Mouse (Mus musculus) intestine, embryonic 16.5 days (tissue): Measurements from ENCODE around the gene Mertk. TPM values are rescaled to one million over a fixed set of nuclear protein-coding genes. Genes with fewer than 3 reads are reported as not detected.

Experiments
- ATAC-seq: fragments of 200-750 bp; cut with Nextera tagmentation; 2 replicates; pipeline ENCODE4 v1.8.0; 2017; ENCODE audit warnings: moderate TSS enrichment, moderate library complexity
- H3K27ac ChIP-seq: fragments of 300-500 bp; sonication (generic); 2 replicates; pipeline ENCODE4 v1.5.1; 2014; ENCODE audit warnings: mild to moderate bottlenecking, low read length
- H3K27me3 ChIP-seq: fragments of 300-500 bp; sonication (generic); replicated peaks from 2 replicates; pipeline ENCODE4 v1.6.1; 2014; ENCODE audit warnings: low read length, control low read depth, mixed read lengths; ENCODE audit not compliant: control insufficient read depth, insufficient read depth
- H3K36me3 ChIP-seq: fragments of 300-500 bp; sonication (generic); 2 replicates; pipeline ENCODE4 v1.6.1; 2014; ENCODE audit warnings: low read length, control low read depth; ENCODE audit not compliant: control insufficient read depth, insufficient read depth
- H3K4me1 ChIP-seq: fragments of 300-500 bp; sonication (generic); 2 replicates; pipeline ENCODE4 v1.6.1; 2014; ENCODE audit warnings: low read length, control low read depth, mixed read lengths; ENCODE audit not compliant: control insufficient read depth, insufficient read depth
- H3K4me2 ChIP-seq: fragments of 300-500 bp; sonication (generic); 2 replicates; pipeline ENCODE4 v1.6.1; 2014; ENCODE audit warnings: low read depth, low read length, control low read depth
- H3K4me3 ChIP-seq: fragments of 300-500 bp; sonication (generic); 2 replicates; pipeline ENCODE4 v1.5.1; 2014; ENCODE audit warnings: mild to moderate bottlenecking, low read length
- H3K9ac ChIP-seq: fragments of 300-500 bp; sonication (generic); 2 replicates; pipeline ENCODE4 v1.6.1; 2014; ENCODE audit warnings: low read depth, low read length
- H3K9me3 ChIP-seq: fragments of 300-500 bp; sonication (generic); 2 replicates; pipeline ENCODE4 v1.6.1; 2016; ENCODE audit warnings: low read length, control low read depth; ENCODE audit not compliant: control insufficient read depth
- WGBS: fragments of 180-500 bp; shearing (Covaris S2); extraction: QIAGEN DNeasy Blood & Tissue Kit; methylation state at CpG from one replicate; pipeline ENCODE4 v1.1.7; 2014; 5-methylcytosine and 5-hydroxymethylcytosine counted together
- polyA plus RNA-seq: library from polyadenylated mRNA; unstranded; fragments of >200 nt; fragmentation: Nextera tagmentation; extraction: Ambion mirVana; gene quantifications from 2 replicates; pipeline ENCODE4 v1.2.1, GENCODE M21; 2015

Gene Mertk
- polyA plus RNA-seq, 1 experiment from 2014 or later, result 13.5 TPM

DNA sequence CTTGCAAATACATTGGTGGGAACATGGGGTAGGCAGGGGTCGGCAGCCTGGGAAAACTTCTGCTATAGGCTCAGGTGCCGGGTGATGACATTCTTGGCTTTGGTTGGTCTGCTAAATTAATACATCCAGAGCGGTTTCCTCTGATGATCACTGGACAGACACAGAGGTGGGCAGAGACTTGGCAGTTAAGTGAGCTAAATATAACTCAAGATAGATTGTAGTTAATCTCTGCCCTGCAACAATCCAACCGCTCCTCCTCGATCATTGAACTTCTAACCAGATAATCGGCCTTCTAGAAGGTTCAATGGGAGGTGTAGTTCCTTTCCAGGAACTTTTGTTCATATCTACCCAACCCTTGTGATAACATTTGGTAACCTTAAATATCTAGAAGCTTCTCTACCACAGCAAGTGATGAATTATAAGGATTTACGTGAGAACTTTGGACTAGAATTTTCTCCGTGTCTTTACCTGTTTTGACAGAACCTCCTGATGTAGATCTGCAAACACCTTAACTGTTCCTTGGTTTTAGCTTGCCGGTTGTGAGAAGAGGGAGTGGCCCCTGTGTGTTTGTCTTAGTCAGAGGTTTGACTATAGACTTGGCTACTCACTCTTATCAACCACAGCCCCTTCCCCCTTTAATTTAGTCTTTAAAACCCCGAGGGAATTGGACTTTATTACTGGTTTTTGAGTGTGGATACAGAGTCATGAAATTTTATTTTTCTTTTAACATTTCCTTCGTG lies 92.3 kb downstream of the Mertk start:
- WGBS, result 68% methylated on average over 11 of the region's 11 CpGs
- H3K4me3 ChIP-seq, result no peak overlapping the region
- H3K9ac ChIP-seq, result no peak overlapping the region
- peaks cover 9% of the 10 kb centered on the region; the same call in 1 of the 2 replicates for H3K36me3 ChIP-seq
- ATAC-seq, result peak; percentile 64
- no peaks in the 10 kb centered on the region for H3K4me1 ChIP-seq
- H3K9me3 ChIP-seq, result no peaks in the 10 kb centered on the region
- H3K27ac ChIP-seq, result peak overlapping the region; percentile 73
- no peaks in the 10 kb centered on the region for H3K27me3 ChIP-seq
- H3K4me2 ChIP-seq, result no peak overlapping the region

DNA sequence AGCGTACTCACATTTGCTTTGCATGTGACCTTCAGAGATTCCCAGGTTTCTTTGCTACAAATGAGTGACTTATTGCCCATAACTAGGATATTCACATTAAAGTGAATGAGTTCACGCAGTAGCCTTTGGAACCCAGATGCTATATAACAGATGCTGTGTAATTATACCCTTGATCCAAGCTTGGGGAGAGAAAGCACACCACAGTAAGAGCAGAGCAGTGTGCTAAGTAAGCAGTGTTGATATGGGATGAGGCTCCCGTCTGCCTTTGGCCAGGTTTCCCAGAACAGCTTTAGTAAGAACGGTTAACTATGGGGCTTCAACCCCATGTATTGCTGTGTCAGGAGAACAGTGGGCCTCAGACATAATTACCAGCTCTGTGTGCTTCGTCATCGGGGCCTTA lies 95.2 kb downstream of the Mertk start:
- Histone ChIP-seq H3K9ac (no peak overlapping the region), H3K27me3 (no peaks in the 10 kb centered on the region), H3K9me3 (no peaks in the 10 kb centered on the region), H3K36me3 (peaks cover 9% of the 10 kb centered on the region), H3K4me1 (no peaks in the 10 kb centered on the region), H3K27ac (no peak overlapping the region), H3K4me2 (no peak overlapping the region), H3K4me3 (no peak overlapping the region)
- WGBS, result 81% methylated on average over 6 of the region's 6 CpGs
- peak; percentile 76 for ATAC-seq

- H3K36me3 ChIP-seq, result peaks cover 24% of the 10 kb centered on the region
- H3K4me2 ChIP-seq, result no peak overlapping the region
- H3K4me3 ChIP-seq, result no peak overlapping the region
- ATAC-seq, result no peak
- H3K27me3 ChIP-seq, result no peaks in the 10 kb centered on the region
- 72% methylated on average over 6 of the region's 6 CpGs for WGBS
- no peaks in the 10 kb centered on the region for H3K4me1 ChIP-seq
- H3K9ac ChIP-seq, result no peak overlapping the region
- H3K9me3 ChIP-seq, result no peaks in the 10 kb centered on the region
- no peak overlapping the region for H3K27ac ChIP-seq
Measured at GRCm38 (mm10) chr2:128796463-128796862, 97.7 kb downstream of the Mertk start.

DNA sequence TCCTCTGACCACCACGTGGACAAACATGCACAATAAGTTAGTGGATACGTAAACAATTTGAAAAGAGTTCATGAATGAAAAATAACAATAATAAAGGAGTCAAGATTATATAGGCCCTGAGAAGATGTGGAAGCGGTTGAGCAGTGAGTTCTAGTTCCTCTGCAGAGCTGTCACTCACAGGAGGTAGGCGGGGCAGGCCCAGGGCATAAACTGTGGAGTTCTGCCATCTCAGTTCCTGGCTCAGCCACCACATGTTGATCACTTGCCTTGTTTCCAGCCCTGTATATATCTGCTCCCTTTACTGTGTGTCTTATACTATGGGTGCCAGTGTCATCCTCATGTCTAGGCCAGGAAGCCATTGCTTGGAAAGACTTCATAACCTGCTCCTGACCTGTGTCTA lies 104.7 kb downstream of the Mertk start:
- no peak for ATAC-seq
- WGBS, result 91% methylated on average over 4 of the region's 4 CpGs

DNA sequence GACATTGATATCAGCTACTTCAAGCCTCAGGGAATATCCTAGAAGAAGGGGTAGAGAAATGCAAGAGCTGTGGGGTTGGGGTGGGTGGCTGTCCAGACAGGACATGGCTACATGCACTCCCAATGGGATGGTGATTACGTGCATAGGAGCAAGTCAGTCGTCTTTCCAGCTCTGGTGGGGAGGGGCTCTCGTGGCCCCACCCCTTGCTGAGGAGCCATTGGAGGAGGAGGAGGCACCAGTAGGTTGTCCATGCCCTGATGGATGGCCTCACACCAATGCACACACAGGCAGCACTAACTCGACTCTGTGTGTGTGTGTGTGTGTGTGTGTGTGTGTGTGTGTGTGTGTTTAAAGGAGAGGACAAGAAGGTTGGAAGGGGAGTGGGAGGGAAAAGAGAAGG lies 106.6 kb downstream of the Mertk start:
- ATAC-seq, result no peak
- peaks cover 8% of the 10 kb centered on the region for H3K36me3 ChIP-seq
- H3K9me3 ChIP-seq, result no peaks in the 10 kb centered on the region
- H3K4me2 ChIP-seq, result no peak overlapping the region
- H3K27ac ChIP-seq, result no peak overlapping the region
- H3K9ac ChIP-seq, result no peak overlapping the region
- H3K4me1 ChIP-seq, result no peaks in the 10 kb centered on the region
- no peaks in the 10 kb centered on the region for H3K27me3 ChIP-seq
- WGBS, result 66% methylated on average over 4 of the region's 4 CpGs
- H3K4me3 ChIP-seq, result no peak overlapping the region

More for the DNA sequence above, 104.7 kb downstream of the Mertk start:
- H3K4me3 ChIP-seq, result no peak overlapping the region
- H3K36me3 ChIP-seq, result peaks cover 16% of the 10 kb centered on the region
- H3K27me3 ChIP-seq, result no peaks in the 10 kb centered on the region
- H3K4me2 ChIP-seq, result no peak overlapping the region
- no peak overlapping the region for H3K9ac ChIP-seq
- no peaks in the 10 kb centered on the region for H3K4me1 ChIP-seq
- H3K9me3 ChIP-seq, result no peaks in the 10 kb centered on the region
- H3K27ac ChIP-seq, result no peak overlapping the region

GRCm38 (mm10) chr2:128806561-128806960 lies 107.8 kb downstream of the Mertk start:
- Histone ChIP-seq H3K27me3 (no peaks in the 10 kb centered on the region), H3K4me2 (no peak overlapping the region), H3K4me1 (no peaks in the 10 kb centered on the region), H3K9me3 (no peaks in the 10 kb centered on the region), H3K9ac (no peak overlapping the region), H3K4me3 (no peak overlapping the region), H3K27ac (no peak overlapping the region), H3K36me3 (peaks cover under 1% of the 10 kb centered on the region; the same call in 1 of the 2 replicates)
- WGBS, result 62% methylated on average over 8 of the region's 8 CpGs
- ATAC-seq, result no peak; the same call in 1 of the 2 replicates

- no peak for ATAC-seq
- Histone ChIP-seq H3K4me1 (peaks cover 3% of the 10 kb centered on the region; the same call in 1 of the 2 replicates), H3K9me3 (no peaks in the 10 kb centered on the region), H3K27me3 (no peaks in the 10 kb centered on the region), H3K9ac (no peak overlapping the region), H3K4me2 (no peak overlapping the region), H3K4me3 (no peak overlapping the region), H3K27ac (no peak overlapping the region), H3K36me3 (no peaks in the 10 kb centered on the region)
- WGBS, result 26% methylated on average over 2 of the region's 2 CpGs
Measured at GRCm38 (mm10) chr2:128812761-128813160, 114.0 kb downstream of the Mertk start.

GRCm38 (mm10) chr2:128816311-128816710 lies 117.6 kb downstream of the Mertk start:
- H3K9me3 ChIP-seq, result no peaks in the 10 kb centered on the region
- no peak overlapping the region for H3K9ac ChIP-seq
- H3K4me3 ChIP-seq, result no peak overlapping the region
- no peaks in the 10 kb centered on the region for H3K36me3 ChIP-seq
- H3K4me1 ChIP-seq, result peaks cover 18% of the 10 kb centered on the region
- WGBS, result 82% methylated on average over 1 of the region's 1 CpGs
- ATAC-seq, result no peak
- no peak overlapping the region for H3K27ac ChIP-seq
- H3K27me3 ChIP-seq, result no peaks in the 10 kb centered on the region
- H3K4me2 ChIP-seq, result no peak overlapping the region

GRCm38 (mm10) chr2:128816916-128817315 lies 118.2 kb downstream of the Mertk start:
- Histone ChIP-seq H3K4me1 (peaks cover 22% of the 10 kb centered on the region), H3K9ac (no peak overlapping the region), H3K4me2 (peak overlapping the region; percentile 37), H3K4me3 (peak overlapping the region; percentile 8; the same call in 1 of the 2 replicates), H3K9me3 (no peaks in the 10 kb centered on the region), H3K27ac (no peak overlapping the region), H3K36me3 (no peaks in the 10 kb centered on the region), H3K27me3 (no peaks in the 10 kb centered on the region)
- WGBS, result 40% methylated on average over 6 of the region's 6 CpGs
- peak; percentile 3; the same call in 1 of the 2 replicates for ATAC-seq
